In the genomic region with DNA sequence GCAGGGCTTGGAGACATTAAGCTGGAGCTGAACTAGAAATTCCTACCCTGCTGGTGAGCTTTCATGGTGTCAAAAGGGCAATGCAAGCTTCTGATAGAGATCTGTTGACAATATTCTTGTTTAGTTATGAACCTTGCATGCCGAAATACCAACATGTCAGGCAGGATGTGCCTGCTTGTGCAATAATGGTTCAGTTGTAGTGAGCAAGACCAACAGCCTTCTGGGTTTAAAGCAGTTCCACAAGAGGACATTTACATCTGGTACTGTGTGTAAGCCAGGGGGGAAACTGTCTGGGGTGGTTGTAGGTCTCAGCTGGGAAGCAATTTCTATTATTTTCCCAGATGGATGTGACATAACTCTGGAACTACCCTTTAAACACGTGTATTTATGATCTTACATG, we compare ENCODE assay signal across 21 mouse cellular contexts.
DNase-seq lines count a peak whose midpoint lies in the region; ATAC-seq lines count a peak whose summit lies in the region.
"Had no signal": no experiment of that assay in that cellular context is flagged by ENCODE, and none has a peak within 500 bp of the region (broad histone marks: within the 10 kb centered on the region; RNA-seq: fewer than 3 reads in every experiment).

No protein-coding gene starts in this region.

- peak; percentile 33 for ATAC-seq in granulocyte monocyte progenitor cell, adult 5-6 weeks (replicated peaks; ENCODE audit: poor library complexity, severe bottlenecking)
- ATAC-seq in megakaryocyte progenitor cell, adult 5-6 weeks (replicated peaks; ENCODE audit: poor library complexity), result peak; percentile 54
- ATAC-seq: activated CD4-positive, CD25-positive, alpha-beta regulatory T cell, adult 4 months; CD4-positive, CD25-positive, alpha-beta regulatory T cell, adult 4 months; Patski had no signal

- DNase-seq in 416B (ENCODE audit: low read depth), result peak; percentile 54
- peak; percentile 1 for DNase-seq in mesoderm, embryonic 11.5 days (ENCODE audit: low read depth, low spot score)
- no peak for DNase-seq in heart, postnatal 4 days
- DNase-seq in layer of hippocampus, postnatal 25 days (ENCODE audit: extremely low spot score in 1 of 2, low spot score in 1 of 2), result no peak
- no peak for DNase-seq in cerebellum, adult 8-10 months
- no peak for DNase-seq in retina, postnatal 1 day
- DNase-seq: adrenal gland, adult 2 months; adrenal gland, adult 8-10 months; adrenal gland, postnatal 10 days; adrenal gland, postnatal 14 days; adrenal gland, postnatal 25 days; adrenal gland, postnatal 36 days; B cell, adult 2 months; cerebellum, adult 11 months; cerebellum, adult 11-12 months; cerebellum, adult 18-20 months had no signal

Comparison
In these comparisons a context has a peak if more than half of its experiments do, and no peak if none do; other contexts are left out.
1. DNase-seq: peak in 416B (single experiment) and mesoderm, embryonic 11.5 days (single experiment); none in heart, postnatal 4 days (single experiment), layer of hippocampus, postnatal 25 days (0 of 2), cerebellum, adult 8-10 months (single experiment) and retina, postnatal 1 day (single experiment).